Mouse (Mus musculus) urinary bladder, postnatal 36 days (tissue): ENCODE measurements around the gene Golph3.
A peak's percentile ranks its signal among the peaks of the same experiment; 100 is the strongest.

ENCODE experiments used
- DNase-seq, 2 experiments: peaks; one replicate each; pipeline ENCODE4 v3.0.0; 2022; ENCODE audit warnings: low spot score in 2 of 2, mixed read lengths in 1 of 2

Golph3 gene

DNA sequence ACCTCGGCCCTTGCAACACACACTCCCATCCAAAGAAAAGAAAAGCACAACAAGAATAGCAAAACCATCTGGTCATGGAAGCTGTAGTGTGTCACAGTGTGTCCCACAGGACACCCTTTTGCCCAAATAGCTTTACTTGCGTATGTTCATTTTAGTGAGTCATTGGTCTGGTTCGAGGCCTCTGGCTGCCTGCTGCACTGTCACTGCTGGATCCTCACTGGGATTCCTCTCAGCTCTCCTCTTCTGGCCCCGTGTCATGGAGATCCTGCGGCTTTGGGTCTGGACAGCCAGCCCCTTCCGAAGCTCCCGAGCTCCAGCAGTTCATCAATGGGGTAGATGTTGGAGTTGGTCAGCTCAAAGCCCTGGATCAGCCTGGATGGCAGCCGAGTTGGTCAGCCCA, 2.8 kb upstream of the Golph3 start:
- no peak for DNase-seq

DNA sequence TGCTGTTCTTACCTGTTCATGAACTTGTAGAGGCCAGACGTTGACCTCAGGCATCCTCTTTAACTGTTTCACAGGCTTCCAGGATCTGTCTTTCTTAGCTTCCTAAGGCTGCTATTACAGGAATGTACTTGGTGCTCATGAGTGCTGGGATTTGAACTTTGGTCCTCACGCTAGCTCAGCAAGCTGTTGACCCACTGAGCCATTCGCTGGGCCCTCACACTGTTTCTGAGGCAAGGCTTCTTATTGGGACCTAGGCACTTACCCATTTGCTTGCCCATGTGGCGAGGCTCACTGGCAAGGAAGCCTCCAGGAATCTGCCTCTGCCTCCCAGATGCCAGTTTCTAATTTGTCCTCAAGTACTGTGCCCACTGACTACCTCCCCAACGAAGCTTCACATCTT, 1.4 kb upstream of the Golph3 start:
- DNase-seq: no peak

GRCm38 (mm10) chr15:12320441-12321090, 684 bp upstream of the Golph3 start:
- DNase-seq: no peak

- peak in 1 of 2 experiments; percentile 30 for DNase-seq
These were observed 755 bp downstream of the Golph3 start, which contains the start of gene 1810049J17Rik for GRCm38 (mm10) chr15:12321788-12322621. TSS of gene 1810049J17Rik (minus strand) at chr15:12321899.

DNA sequence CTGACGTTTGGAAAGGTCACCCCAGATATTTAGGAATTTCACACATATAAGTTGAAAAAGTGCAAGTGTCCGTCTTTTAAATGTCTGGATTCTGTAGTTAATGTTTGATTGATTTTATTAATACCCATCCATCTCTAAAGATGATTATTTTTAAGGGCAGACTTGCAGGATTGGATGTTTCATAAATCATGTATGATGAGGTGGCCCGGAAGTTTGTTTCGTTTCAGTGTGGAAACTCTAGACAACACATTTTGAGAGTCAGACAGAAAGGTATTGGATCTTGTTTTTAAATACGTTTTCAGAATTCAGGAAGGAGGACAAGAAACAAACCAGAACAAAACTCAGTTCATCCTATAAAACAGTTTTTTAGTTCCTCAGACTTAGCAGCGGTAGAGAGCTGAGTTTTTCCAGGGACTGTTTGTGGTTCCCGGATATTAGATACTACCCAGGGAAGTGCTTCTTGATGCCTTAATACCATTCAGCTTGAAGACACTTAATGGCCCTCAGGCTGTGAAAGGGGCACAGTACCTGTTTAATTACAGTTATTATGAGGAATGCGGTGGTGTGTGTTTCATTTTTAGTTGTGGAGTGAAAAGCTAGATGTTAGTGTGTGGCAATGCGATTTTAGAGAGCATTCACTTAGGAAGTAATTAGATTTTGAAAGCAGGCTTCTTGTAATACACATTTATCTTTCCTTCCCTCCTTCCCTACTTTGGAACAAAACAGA, 1.6 kb downstream of the Golph3 start:
- no peak for DNase-seq

GRCm38 (mm10) chr15:12324326-12324725, 3.1 kb downstream of the Golph3 start:
- no peak for DNase-seq

- no peak for DNase-seq
These were observed 9.1 kb downstream of the Golph3 start for GRCm38 (mm10) chr15:12330389-12330788.

GRCm38 (mm10) chr15:12330892-12331291, 9.6 kb downstream of the Golph3 start:
- no peak for DNase-seq

GRCm38 (mm10) chr15:12331300-12331699, 10.1 kb downstream of the Golph3 start:
- no peak for DNase-seq

DNA sequence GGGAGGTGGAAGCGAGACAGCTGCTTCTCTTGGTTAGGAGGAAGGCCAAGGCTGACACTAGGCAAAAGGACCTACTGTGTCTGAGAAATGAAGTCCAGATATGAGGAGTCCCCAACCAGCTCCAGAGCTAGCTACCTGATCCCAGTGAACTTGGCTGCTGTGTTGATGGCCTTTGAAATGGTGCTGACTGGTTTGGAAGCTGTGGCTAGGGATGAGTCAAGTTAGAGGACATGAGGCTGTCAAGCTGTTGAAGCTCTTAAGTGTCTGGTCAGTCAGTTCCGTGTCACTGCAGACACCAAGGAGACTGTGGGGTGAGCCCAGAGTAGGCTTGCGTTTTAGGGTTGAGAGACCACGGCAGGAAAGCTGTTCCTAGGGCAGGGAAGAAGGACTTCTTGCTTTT, 13.1 kb downstream of the Golph3 start:
- no peak for DNase-seq

- DNase-seq: no peak
These were observed 16.0 kb downstream of the Golph3 start for GRCm38 (mm10) chr15:12337030-12337778.

DNA sequence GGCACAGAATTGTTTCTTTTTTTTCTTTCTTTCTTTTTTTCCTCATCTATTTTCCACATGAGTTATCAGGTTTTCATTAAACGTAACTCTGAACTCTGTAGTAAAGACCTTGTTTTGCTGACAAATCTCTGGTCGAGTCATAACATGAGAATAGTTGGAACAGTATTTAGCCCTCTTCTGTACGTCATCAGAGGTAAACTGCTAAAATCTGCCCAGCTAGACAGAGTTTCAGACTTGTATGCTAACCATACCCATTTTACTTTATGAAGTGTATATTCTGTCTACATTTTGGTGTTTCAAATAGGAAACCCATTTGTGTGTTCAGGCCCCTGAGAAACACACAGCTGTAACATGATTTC, 16.5 kb downstream of the Golph3 start:
- no peak for DNase-seq

DNA sequence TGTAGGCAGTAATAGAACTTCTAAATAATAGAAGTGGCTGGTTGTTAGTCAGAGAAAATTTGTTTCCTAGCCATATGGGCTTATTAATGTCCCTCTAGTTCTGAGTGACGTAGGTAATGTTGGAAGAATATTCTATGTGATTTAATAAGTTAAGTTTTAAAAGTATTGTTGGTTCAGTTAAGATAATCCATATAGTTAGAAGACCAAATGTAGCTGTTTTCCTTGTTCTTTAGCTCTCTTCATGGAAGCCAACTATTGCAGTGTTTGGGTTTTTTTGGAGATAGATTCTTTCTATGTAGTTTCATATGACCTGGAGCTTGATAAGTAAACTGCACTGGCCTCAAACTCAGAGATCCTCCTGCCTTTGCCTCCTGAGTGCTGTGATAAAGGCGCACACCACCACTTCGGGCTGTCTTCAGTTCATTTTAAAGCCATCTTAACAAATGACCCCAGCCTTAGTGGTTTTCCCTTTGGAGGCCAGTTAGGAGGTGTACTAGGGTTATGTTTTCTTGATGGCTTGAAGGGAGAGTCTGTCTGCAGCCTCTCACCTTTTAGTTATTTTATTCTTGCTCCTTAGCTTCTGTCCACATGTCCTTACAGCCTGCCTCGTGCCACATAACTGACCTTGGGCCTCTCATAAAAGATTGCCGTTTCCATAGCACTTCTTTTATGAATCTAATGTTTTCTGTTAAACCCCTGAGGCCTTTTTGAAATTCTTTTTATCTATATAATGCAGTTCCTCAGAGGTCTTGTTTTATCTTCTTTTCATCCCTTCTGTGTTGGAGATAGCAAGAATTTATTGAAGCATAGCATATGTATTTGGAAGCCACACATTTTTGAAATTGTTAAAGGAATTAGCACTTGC, 19.5 kb downstream of the Golph3 start:
- no peak for DNase-seq

GRCm38 (mm10) chr15:12341401-12341758, 20.1 kb downstream of the Golph3 start:
- DNase-seq: no peak

GRCm38 (mm10) chr15:12346916-12347315, 25.7 kb downstream of the Golph3 start:
- no peak for DNase-seq

GRCm38 (mm10) chr15:12348950-12349349, 27.7 kb downstream of the Golph3 start:
- DNase-seq: no peak

DNA sequence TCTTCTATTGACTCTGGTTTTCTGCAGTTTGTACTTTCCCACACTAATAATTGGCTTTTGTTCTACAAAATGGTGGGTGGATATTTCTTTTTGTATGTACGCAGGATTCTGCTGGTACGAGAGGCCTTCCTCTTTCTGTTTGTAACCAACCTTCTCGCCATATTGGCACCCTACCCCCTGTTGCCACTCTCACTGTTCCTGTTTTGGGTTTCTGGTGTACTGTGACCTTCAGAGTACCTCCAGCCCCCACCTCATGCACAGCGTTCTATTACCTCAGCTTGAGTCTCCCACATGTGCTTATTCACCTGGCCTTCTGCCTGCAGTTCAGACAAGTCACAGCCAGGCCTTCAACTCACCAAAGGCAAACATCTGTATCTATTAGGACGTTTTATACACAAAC, 28.6 kb downstream of the Golph3 start:
- no peak for DNase-seq

DNA sequence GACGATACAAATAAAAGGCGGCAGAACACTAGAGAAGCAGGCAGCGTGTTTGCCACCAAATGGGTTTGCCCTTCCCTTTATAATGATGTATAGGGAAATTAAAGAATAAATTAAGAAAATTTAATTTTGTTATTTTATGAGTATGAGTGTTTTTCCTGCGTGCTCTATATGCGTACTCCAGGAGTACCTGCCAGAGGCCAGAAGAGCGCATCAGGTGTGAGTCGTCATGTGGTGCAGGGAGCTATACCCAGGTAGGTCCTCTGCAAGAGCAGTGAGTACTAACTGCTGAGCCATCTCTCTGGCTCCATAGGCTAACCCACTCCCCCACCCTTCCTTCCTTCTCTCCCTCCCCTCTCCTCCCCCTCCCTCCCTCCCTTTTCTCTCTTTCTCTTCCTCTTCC, 30.2 kb downstream of the Golph3 start:
- no peak for DNase-seq

DNA sequence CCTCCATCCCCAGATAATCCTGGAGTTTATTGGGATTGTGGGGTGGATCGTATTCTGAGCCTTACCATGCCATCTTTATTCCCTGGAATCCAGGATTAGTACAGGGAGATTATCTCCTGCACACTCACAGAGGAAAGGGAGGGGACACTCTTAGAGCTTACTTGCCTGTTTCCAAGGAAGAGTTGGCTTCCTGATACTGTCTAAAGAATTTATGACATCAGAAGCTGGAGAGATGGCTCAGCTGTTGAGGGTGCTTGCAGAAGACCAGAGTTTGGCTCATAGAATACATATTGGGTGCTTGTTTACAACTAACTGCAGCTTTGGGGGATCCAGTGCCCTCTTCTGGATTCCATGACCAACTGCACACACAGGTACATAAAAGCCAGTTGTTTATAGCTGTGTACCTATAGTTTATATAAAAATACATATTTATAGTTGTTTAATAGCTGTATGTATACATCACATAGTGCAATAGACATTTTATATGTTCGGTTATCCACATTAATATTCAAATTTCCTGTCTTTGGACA, 33.1 kb downstream of the Golph3 start:
- no peak for DNase-seq

DNA sequence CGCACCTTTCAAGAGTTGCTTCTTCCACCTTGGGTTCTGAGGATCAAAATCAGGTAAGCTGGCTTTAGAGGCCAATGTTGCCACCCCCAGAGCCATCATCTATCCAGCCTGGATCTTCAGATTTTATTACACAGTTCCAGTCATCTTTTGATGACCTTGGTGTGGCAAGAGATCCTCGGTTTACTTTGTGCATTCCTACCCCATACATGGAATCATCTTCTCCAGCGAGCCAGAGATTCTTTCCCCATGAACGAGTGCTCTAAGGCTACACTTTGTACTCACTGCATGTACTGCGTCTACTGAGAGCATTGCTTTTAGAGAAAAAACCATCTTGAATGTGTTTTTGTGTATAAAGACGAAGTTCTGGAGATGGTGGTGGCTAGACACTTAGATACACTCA, 34.0 kb downstream of the Golph3 start:
- no peak for DNase-seq

- no peak for DNase-seq
These were observed 34.7 kb downstream of the Golph3 start for GRCm38 (mm10) chr15:12355907-12356306.
